Mouse (Mus musculus) megakaryocyte-erythroid progenitor cell, adult 5 weeks (primary cell): ENCODE data around the gene 9430007A20Rik. TPM values are rescaled to one million over a fixed set of nuclear protein-coding genes. Genes with fewer than 3 reads are reported as not detected.

Experiments
- polyA plus RNA-seq: library from polyadenylated mRNA; stranded (reverse); fragments of >175 nt; gene quantifications from 2 replicates; pipeline ENCODE4 v1.2.3, GENCODE M21; 2012

Gene 9430007A20Rik
- not detected in 2 replicates for polyA plus RNA-seq

GRCm38 (mm10) chr4:144519522-144519921 lies at the start of gene 9430007A20Rik:
Gene 9430007A20Rik, plus strand, starts transcription at chr4:144519822.

GRCm38 (mm10) chr4:144565034-144565433 lies 45.4 kb downstream of the 9430007A20Rik start, which contains the start of gene Gm13124:
Gene Gm13124, minus strand, starts transcription at chr4:144565134.

Other genes with a start within 250 kb of the 9430007A20Rik start
- not detected in 2 replicates for gene Pramel5, start 239.3 kb upstream of the 9430007A20Rik start, polyA plus RNA-seq
- gene Gm13128, start 189.6 kb upstream of the 9430007A20Rik start, polyA plus RNA-seq = not detected in 2 replicates
- gene Gm13119, start 161.9 kb upstream of the 9430007A20Rik start, polyA plus RNA-seq = not detected in 2 replicates
- gene Pramef20, start 141.9 kb upstream of the 9430007A20Rik start, polyA plus RNA-seq = not detected in 2 replicates
- not detected in 2 replicates for gene Pramef12, start 111.4 kb upstream of the 9430007A20Rik start, polyA plus RNA-seq
- gene 1700012P22Rik, start 81.0 kb upstream of the 9430007A20Rik start, polyA plus RNA-seq = not detected in 2 replicates
- gene Gm9944, start 66.5 kb upstream of the 9430007A20Rik start, polyA plus RNA-seq = not detected in 2 replicates
- not detected in 2 replicates for gene Aadacl3, start 56.1 kb upstream of the 9430007A20Rik start, polyA plus RNA-seq
- not detected in 2 replicates for gene Gm13124, start 45.3 kb downstream of the 9430007A20Rik start, polyA plus RNA-seq
- gene Aadacl4, start 93.9 kb downstream of the 9430007A20Rik start, polyA plus RNA-seq = not detected in 2 replicates
- gene Gm436, start 166.5 kb downstream of the 9430007A20Rik start, polyA plus RNA-seq = not detected in 2 replicates
- gene Gm13178, start 201.6 kb downstream of the 9430007A20Rik start, polyA plus RNA-seq = not detected in 2 replicates